Mouse (Mus musculus): ENCODE results near the gene Fgf9.

Fgf9 gene

GRCm38 (mm10) chr14:58070481-58071119, at the start of gene Fgf9:
Gene Fgf9, plus strand, starts transcription at chr14:58070547.
- DNase-seq (ENCODE audit: low read depth, low spot score): peak; percentile 23

- peak; percentile 49 for DNase-seq (ENCODE audit: low read depth, low spot score)
Measured at GRCm38 (mm10) chr14:58034567-58034966, 35.8 kb upstream of the Fgf9 start.

DNA sequence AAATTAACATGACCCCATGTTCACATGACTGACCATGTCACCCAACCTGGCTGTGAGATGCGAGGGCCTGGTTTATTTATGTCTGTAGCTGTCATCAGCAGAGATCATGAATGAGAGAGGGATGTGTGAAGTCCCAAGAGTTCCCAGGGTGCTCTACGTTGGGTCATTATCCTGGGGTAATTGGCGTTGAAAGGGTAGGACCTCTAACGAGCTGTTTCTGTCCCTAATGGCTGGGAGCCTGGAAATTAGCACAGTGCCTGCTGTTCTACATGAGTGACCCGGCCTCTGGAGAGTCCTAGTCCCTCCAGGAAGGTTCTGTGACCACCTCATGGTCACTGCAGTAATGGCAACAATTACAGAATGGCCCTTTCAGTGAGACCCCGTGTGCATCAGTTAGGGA, 34.2 kb upstream of the Fgf9 start:
- no peak for DNase-seq (ENCODE audit: low read depth, low spot score)

GRCm38 (mm10) chr14:58046639-58047284, 23.6 kb upstream of the Fgf9 start:
- no peak for DNase-seq (ENCODE audit: low read depth, low spot score)

- DNase-seq (ENCODE audit: low read depth, low spot score): no peak
Measured at GRCm38 (mm10) chr14:58050691-58051090, 19.7 kb upstream of the Fgf9 start.

DNA sequence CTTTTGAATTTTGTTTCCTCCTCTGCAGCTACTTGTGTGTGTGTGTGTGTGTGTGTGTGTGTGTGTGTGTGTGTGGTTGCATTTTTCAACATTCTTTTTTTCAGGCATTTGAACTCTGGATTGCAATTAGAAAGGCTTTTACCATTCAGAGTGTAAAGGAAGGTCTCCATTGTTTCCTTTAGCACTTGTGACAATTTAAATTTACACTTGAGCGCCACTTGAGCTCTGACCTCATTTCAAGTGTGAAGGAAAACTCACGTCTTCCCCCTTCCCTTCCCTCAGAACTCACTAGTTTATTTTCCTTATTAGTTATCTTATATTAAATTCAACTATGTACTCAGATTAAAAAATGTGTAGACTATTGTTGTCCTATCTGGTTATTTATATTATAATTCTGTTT, 2.8 kb upstream of the Fgf9 start:
- no peak for DNase-seq (ENCODE audit: low read depth, low spot score)

- DNase-seq (ENCODE audit: low read depth, low spot score): no peak
Measured at GRCm38 (mm10) chr14:58068641-58069040, 1.7 kb upstream of the Fgf9 start.

GRCm38 (mm10) chr14:58069927-58070326, 420 bp upstream of the Fgf9 start:
- peak; percentile 30 for DNase-seq (ENCODE audit: low read depth, low spot score)

- DNase-seq (ENCODE audit: low read depth, low spot score): peak; percentile 33
Measured at GRCm38 (mm10) chr14:58071120-58071641, 834 bp downstream of the Fgf9 start.

DNA sequence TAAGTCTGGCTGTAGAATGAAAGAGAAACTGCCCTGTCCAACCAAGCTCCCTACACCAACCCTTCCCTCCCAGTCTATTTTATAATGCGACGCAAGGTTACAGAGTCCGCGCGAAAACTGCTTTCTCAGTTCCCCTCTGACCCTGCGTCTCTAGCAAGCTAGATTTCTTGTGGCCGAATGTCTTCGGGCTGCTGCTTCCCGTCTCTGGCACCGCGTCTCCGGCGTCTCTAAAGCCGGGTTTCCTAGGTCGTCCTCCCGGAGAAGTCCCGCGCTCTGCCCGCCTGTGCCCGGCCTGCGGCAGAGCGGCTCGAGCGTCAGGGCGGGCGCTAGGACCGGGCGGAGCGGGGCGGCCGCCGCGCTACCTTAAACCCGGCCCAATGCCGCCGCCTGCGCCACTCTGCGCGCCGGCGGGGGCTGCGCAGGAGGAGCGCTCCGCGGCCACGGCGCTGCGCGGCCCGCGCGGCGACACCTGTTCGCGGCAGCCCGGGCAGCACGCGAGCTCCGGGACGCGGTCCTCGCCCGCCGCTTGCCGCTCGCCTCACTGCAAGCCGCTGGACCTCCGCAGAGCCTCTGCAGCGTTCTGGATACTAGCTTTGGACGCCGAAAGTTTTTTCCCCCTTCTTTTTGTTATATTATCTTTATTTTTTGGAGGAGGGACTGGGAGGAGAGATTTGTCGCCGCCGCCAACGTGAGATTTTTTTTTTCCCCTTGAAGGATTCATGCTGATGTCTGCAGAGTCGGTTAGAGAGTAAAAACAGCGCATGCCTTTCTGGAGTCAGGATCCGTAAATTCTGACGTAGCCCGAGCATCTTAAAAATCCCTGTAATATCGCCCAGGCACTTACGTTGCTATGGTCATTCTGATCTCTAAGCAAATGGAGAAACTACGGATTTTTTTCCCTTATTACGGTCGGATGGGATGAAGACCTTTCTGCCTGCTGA, 1.8 kb downstream of the Fgf9 start:
- DNase-seq (ENCODE audit: low read depth, low spot score): peak; percentile 76

DNA sequence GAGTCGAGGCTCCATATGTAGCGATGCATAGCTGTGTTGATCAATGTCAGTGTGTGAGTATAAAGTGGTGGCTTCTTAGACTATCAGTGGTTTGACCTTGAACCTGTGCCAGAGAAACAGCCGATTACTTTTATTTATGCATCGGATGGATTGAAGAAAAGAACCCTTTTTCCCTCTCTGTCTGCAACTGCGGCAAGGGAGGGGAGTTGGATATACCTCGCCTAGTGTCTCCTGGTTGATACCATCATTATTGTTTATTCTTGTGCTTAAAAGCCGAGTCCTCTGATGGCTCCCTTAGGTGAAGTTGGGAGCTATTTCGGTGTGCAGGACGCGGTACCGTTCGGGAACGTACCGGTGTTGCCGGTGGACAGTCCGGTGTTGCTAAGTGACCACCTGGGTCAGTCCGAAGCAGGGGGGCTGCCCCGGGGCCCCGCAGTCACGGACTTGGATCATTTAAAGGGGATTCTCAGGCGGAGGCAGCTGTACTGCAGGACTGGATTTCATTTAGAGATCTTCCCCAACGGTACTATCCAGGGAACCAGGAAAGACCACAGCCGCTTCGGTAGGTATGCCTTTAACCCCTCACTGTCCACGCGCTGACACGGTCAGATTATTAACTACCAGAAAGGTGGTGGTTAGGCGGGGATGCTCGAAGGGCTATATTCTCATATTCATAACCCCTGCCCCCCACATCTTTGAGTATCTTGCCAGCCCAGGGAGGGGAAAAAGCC, 2.6 kb downstream of the Fgf9 start:
- DNase-seq (ENCODE audit: low read depth, low spot score): peak; percentile 14

DNA sequence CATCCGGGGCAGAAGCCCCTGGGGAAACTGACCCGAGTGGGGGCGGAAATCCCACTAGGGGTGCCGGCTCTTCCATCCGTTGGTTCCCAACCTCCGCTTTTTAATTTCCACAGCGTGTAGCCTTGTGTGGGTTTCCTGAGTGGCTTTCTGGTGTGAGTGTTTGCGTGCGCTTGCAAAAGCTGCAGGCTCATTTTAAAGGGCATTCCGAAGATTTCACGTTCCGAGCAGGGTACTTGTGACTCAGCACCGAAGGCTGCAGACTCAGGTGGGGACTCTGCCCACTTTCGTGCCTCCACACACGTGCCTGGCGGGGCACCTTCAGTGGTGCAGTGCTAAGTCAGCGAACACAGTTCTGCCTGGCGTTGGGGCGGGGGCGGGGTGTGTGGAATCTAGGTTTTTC, 3.6 kb downstream of the Fgf9 start:
- DNase-seq (ENCODE audit: low read depth, low spot score): peak; percentile 25

DNA sequence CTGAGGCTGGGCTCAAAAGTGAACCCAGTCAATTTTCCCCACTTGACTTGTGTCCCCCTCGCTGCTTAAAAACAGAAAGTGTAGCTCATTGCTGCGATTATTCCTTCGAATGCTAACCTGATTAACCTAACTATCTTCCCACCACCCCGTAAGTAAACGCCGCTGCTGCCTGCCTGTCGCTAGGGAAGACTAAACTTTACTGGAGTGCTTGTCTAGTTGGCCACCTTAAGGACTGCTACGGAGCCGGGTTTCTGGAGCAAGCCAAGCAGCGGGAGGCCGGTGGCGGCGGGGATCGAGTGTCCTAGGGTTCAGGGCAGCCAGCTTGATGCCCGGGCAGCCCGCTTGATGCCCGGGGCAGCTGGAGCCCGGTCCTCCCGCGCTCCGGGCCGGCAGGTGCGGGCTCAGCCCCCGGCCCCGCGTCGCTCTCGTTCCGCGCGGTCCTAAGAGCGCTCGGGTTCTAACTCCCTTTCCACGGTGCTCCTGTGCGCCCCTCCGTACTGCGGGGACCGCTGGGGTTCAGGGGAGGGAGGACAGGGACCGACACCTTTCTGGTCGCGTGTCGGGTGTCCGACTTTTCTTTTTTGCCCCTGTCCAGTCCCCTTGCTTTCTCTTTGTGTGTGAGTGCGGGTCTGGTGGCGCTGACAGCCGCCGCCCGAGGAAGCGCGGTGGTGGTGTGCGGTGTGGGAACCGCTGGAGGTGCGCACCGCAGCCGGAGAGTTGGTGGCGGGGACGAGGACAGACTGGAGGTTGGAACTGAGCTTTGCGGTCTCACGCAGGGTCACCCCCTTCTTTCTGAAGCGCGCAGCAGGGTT, 4.5 kb downstream of the Fgf9 start:
- DNase-seq (ENCODE audit: low read depth, low spot score): peak; percentile 31

DNA sequence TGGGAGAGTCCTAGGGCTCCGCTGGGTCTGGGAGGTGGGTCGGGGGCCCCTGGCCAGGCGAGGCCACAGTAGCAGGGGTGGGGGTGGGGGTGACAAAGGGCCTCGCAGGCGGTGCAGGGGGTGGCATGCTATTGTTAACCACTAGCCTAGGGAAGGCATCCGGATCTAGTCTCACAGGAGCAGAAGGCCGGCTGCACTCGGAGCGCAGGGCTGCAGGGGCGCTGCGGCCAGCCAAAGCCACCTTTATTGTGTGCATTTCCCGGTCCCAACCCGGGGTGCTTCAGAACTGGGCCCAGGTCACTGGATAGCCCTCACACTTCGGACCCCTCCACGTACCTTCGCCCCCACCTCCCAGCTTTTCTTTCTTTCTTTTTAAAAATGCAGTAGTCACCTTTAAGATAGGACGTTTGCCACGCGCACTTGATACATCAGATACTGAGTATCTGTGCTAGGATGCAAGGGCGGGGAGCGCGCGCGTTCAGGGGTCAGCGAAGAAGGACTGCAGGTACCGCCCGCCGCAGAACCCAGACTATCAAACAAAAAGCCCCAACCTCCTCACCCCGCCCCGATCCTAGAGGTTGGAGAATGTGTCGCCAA, 5.2 kb downstream of the Fgf9 start:
- peak; percentile 23 for DNase-seq (ENCODE audit: low read depth, low spot score)

- peak; percentile 65 for DNase-seq (ENCODE audit: low read depth, low spot score)
Measured at GRCm38 (mm10) chr14:58076030-58076521, 5.7 kb downstream of the Fgf9 start.

DNA sequence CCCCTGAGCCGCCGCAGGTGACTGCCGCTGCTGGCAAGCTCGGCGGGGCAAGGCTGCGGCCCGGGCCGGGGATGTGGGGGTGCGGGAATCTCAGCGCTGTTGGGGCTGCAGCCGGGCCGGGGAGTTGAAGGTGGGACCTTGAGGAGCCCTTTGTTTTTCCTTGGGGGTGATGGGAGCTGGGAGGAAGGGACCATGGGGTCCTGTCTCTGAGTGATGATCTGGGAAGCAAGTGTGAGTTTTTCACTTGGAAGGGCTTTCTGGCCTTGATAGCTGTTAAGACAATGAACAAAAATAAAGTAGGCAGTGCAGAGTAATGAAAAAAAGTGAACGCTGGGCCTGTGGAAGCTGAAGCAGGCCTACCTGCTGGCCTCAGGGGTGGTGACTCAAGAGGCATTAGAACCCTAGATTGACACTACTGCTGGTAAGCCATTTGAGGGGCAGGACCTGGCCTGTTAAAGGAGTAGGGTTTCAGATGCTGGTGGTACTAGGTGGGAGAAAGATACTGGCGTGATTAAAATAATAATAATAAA, 6.4 kb downstream of the Fgf9 start:
- DNase-seq (ENCODE audit: low read depth, low spot score): no peak

DNA sequence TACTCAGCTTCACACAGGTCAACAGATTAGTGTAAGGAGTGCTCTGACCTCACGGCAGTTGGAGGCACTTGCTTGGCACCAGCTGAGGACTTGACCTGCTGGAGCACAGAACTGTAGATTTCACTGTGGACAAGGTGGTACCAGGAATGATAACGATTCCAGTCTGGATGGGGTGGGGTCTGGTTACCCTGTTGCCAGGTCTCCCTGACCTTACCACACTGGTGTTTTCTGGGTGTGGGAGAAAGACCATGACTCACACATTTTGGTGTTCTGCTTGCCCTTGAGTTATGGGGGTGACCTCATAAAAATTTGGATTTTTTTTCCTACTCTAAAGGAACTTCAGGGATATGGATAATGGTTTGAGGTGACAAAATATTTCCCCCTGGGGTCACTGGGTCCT, 9.1 kb downstream of the Fgf9 start:
- no peak for DNase-seq (ENCODE audit: low read depth, low spot score)

DNA sequence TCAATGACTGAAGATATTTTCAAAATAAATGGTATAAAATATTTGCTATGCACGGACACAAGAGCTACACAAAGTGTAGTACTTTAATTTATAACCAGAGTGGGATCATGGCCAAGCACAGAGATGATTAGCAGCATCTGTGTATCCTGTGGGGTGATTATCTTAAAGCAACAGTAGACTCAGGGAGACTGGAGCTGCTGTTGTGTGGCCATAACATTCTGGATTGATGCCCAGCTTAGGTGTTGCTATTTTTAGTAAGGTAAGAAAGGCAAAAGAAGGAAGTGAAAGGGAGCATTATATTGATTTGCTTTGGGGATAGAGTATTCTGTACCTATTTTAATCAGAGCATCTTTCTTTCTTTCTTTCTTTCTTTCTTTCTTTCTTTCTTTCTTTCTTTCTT, 11.6 kb downstream of the Fgf9 start:
- DNase-seq (ENCODE audit: low read depth, low spot score): no peak

DNA sequence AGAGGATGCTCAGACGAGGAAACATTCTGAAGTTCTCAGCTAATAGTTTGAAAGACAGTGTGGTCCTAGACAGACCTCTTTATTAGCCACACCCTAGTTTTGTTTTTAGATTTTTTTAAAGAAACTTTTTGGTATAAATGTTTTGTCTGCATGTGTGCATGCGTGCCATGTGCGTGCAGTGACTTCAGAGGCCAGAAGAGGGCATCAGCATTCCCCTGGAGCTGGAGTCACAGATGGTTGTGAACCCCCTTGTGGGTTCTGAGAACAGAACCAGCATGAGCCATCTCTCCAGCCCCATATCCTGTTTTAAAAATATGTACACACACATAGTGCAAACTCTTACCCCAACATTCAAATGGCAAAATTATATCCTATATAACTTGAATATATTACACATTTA, 13.9 kb downstream of the Fgf9 start:
- no peak for DNase-seq (ENCODE audit: low read depth, low spot score)

DNA sequence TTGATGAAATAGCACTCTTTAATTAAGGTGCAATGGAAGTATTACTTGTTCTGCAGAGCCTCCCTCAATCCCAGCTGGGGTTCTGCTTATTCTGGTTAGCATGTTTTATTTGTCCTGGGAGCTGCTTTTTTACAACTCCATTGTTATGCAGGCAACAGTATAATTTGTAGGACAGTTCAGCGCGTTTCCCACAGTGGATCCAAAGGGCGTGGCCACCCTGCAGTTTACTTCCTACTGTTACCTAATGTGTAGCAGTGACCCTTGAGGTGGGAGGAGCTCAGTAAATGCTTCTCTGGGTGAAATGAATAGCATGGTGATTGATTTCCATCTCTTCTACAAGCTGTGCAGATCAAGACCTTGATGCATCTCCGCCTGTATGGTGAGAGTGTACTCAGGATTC, 17.0 kb downstream of the Fgf9 start:
- DNase-seq (ENCODE audit: low read depth, low spot score): no peak

All from CD4-positive, CD25-positive, alpha-beta regulatory T cell, adult 2 months (primary cell).